In the genomic region with DNA sequence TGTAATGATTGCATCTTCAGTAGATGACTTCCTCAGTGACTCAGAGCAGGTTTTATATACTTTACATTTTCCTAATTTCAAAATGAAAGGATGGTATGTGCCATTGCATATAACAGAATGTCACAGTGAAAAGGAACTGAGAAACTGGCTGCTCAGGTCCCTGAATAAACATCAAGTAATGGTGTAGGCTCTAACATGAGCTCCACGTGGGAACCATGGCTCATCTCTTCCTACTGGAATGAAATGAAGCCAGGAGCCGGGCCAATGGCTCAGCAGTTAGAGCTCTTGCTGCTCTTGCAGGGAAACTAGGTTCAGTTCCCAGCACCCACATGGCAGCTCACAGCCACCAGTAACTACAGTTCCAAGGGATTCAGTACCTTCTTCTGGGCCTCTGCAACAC, we compare ENCODE assay signal across 34 mouse cellular contexts. TPM values are rescaled to one million over a fixed set of nuclear protein-coding genes. Genes with fewer than 3 reads are reported as not detected.
"Had no signal": no experiment of that assay in that cellular context is flagged by ENCODE, and none has a peak within 500 bp of the region (broad histone marks: within the 10 kb centered on the region; RNA-seq: fewer than 3 reads in every experiment).

No protein-coding gene starts in this region.

- DNase-seq: left cerebral cortex, postnatal 4 days; liver; liver, embryonic 13.5 days; liver, postnatal 0 days; lung, adult 18-20 months; lung, adult 2 months; lung, embryonic 14.5 days; lung, postnatal 10 days; lung, postnatal 14 days; lung, postnatal 36 days; lung, postnatal 4 days; midbrain, embryonic 14.5 days had no signal

- H3K9me3 ChIP-seq: limb, embryonic 10.5 days; limb, embryonic 12.5 days; limb, embryonic 13.5 days; limb, embryonic 15.5 days; liver, embryonic 12.5 days; liver, embryonic 13.5 days; liver, embryonic 15.5 days; lung, embryonic 15.5 days; megakaryocyte, embryonic 14.5 days; midbrain, embryonic 10.5 days; midbrain, embryonic 12.5 days; midbrain, embryonic 13.5 days; midbrain, embryonic 15.5 days; neural tube, embryonic 12.5 days; neural tube, embryonic 13.5 days had no signal

- H3K36me3 ChIP-seq: limb, embryonic 12.5 days; limb, embryonic 13.5 days; limb, embryonic 15.5 days; liver, embryonic 12.5 days; liver, embryonic 13.5 days; liver, embryonic 15.5 days; lung, embryonic 15.5 days; midbrain, embryonic 12.5 days; midbrain, embryonic 13.5 days; midbrain, embryonic 15.5 days; neural tube, embryonic 12.5 days; neural tube, embryonic 13.5 days had no signal

- H3K27me3 ChIP-seq: limb, embryonic 12.5 days; limb, embryonic 13.5 days; limb, embryonic 15.5 days; liver, embryonic 12.5 days; liver, embryonic 13.5 days; liver, embryonic 15.5 days; lung, embryonic 15.5 days; megakaryocyte, embryonic 14.5 days; midbrain, embryonic 12.5 days; midbrain, embryonic 13.5 days; midbrain, embryonic 15.5 days; neural tube, embryonic 12.5 days; neural tube, embryonic 13.5 days had no signal

- H3K27ac ChIP-seq: limb, embryonic 10.5 days; limb, embryonic 12.5 days; limb, embryonic 13.5 days; limb, embryonic 15.5 days; liver, embryonic 12.5 days; liver, embryonic 13.5 days; liver, embryonic 14.5 days; liver, embryonic 15.5 days; lung, embryonic 15.5 days; macrophage; midbrain, embryonic 10.5 days; midbrain, embryonic 12.5 days; midbrain, embryonic 13.5 days; midbrain, embryonic 15.5 days; neural tube, embryonic 12.5 days; neural tube, embryonic 13.5 days had no signal

- H3K4me1 ChIP-seq: limb, embryonic 10.5 days; liver, embryonic 13.5 days; liver, embryonic 15.5 days; midbrain, embryonic 10.5 days; midbrain, embryonic 12.5 days; midbrain, embryonic 13.5 days; midbrain, embryonic 15.5 days; neural tube, embryonic 12.5 days had no signal

- ATAC-seq: liver, embryonic 12.5 days; liver, postnatal 0 days; lung, postnatal 0 days; midbrain, embryonic 13.5 days; midbrain, embryonic 15.5 days; midbrain, embryonic 16.5 days had no signal

- H3K4me3 ChIP-seq: limb, embryonic 10.5 days; limb, embryonic 12.5 days; limb, embryonic 13.5 days; limb, embryonic 15.5 days; liver, embryonic 12.5 days; liver, embryonic 13.5 days; liver, embryonic 15.5 days; lung, embryonic 15.5 days; megakaryocyte, embryonic 14.5 days; midbrain, embryonic 10.5 days; midbrain, embryonic 12.5 days; midbrain, embryonic 13.5 days; midbrain, embryonic 15.5 days; myocyte; neural tube, embryonic 12.5 days; neural tube, embryonic 13.5 days had no signal

RNA-seq across cellular contexts. Expression of a gene that starts 60.0 kb away (rescaled TPM):
- polyA plus RNA-seq: limb, embryonic 11.5 days; limb, embryonic 15.5 days; liver, adult 2 months; lung, adult 2 months; macrophage; midbrain, embryonic 14.5 days; midbrain, embryonic 15.5 days; midbrain, embryonic 16.5 days; midbrain, postnatal 0 days had no signal
